Mouse (Mus musculus): ENCODE results near the gene Neu2.

DNA sequence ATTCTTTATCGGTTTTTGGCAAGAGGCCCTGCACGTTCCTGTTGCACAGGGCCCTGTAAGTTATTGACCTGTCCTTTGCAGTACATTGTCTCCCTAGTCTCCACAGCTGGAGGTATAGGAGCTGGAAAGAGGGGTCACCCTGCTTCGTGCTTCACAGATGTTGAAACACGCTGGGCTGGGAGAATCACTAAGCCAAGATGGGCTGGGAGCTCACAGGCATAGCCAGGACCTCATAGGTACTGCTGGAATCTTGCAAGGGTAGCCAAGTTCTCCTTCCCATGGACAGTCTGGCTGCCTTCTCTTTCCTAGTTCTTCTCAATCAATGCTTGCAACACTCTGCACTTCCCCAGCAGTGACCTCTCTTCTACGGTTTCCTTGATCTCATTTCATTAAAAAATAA lies 63.6 kb downstream of the Neu2 start:
- TF ChIP-seq EP300 (IDR thresholded peaks at IDR 0.05; ENCODE audit: low read depth), result no peak
- no peak for TF ChIP-seq CTCF (IDR thresholded peaks at IDR 0.05; ENCODE audit: low read depth)

Measured in liver, postnatal 0 days (tissue).